Mouse (Mus musculus) CH12.LX (cell line): ENCODE measurements around the gene Olfr827.

Experiments
- CTCF ChIP-seq, 2 experiments: IDR thresholded peaks in 1 of 2; conservative IDR thresholded peaks in 1 of 2; 2 replicates each; pipeline ENCODE4 v1.5.1; 2011 to 2012; ENCODE audit warnings: low read depth in 2 of 2, low read length in 2 of 2, improper control_type of control experiment in 1 of 2, inconsistent platforms in 1 of 2, mild to moderate bottlenecking in 1 of 2, moderate library complexity in 1 of 2
- E2F4 ChIP-seq: IDR thresholded peaks from 2 replicates; pipeline ENCODE4 v1.6.1; 2011; ENCODE audit warnings: low read depth, low read length, improper control_type of control experiment; ENCODE audit not compliant: insufficient replicate concordance
- POLR2A ChIP-seq: IDR thresholded peaks from 2 replicates; pipeline ENCODE4 v1.6.1; 2011; ENCODE audit warnings: low read depth, mild to moderate bottlenecking, improper control_type of control experiment, low read length
- USF1 ChIP-seq: IDR thresholded peaks from 2 replicates; pipeline ENCODE4 v1.6.1; 2014; ENCODE audit warnings: low read depth, mild to moderate bottlenecking, inconsistent platforms, low read length, improper control_type of control experiment
- USF2 ChIP-seq: conservative IDR thresholded peaks from 2 replicates; pipeline ENCODE4 v1.6.1; 2011; ENCODE audit warnings: low read depth, low read length, improper control_type of control experiment

DNA sequence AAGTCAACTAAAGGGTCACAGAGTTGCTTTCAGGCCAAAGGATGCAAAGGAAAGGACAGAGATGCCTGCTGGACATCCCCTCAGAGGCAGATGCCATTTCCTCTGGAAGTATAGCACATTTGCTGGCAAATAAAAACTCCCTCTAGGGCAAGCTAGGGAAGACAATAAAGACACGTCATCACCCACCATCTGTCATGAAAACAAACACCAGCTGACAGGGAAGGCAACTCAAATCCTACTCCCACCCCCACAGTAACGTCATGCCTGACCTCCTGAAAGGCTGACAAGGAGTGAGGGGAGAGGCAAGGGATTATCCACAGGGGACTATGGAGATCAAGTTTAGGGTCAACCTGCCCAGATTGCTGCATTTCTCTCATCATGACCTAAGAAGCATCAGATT, 30.1 kb upstream of the Olfr827 start:
- no peak for TF ChIP-seq POLR2A
- TF ChIP-seq USF2 = no peak
- TF ChIP-seq CTCF (conservative IDR thresholded peaks at IDR 0.05 in 1 of 2, IDR thresholded peaks at IDR 0.05 in 1 of 2; ENCODE audit: low read depth in 2 of 2, low read length in 2 of 2) = no peak
- TF ChIP-seq USF1 = no peak
- no peak for TF ChIP-seq E2F4
